Mouse (Mus musculus) embryonic fibroblast, embryonic 13.5 days (primary cell): ENCODE measurements around the gene Clmp.

ENCODE experiments used
- CTCF ChIP-seq: IDR thresholded peaks from 2 replicates; pipeline ENCODE4 v1.5.1; 2011; ENCODE audit warnings: mild to moderate bottlenecking, control low read depth, low read length, moderate library complexity, borderline replicate concordance; ENCODE audit not compliant: insufficient read depth
- POLR2A ChIP-seq: IDR thresholded peaks from 2 replicates; pipeline ENCODE4 v1.6.1; 2011; ENCODE audit warnings: low read depth, mild to moderate bottlenecking, control low read depth, low read length, moderate library complexity

DNA sequence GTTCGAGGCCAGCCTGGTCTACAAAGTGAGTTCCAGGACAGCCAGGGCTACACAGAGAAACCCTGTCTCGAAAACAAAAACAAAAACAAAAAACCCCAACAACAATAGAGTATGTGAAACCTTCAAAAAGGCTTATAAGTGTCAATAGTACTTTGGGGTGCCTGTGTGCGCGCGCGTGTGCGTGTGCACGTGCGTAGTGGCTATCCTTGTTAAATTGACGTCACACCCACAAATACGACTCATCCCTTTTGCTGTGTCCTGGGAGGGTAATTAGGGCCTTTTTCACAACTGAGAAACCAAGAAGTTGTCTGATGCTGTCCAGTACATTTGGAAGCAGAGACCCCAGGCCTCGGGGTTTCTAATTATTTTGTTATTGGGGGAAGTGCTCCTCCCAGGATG is 44.5 kb downstream of the Clmp start:
- TF ChIP-seq CTCF (no peak), POLR2A (no peak)
